Mouse (Mus musculus): ENCODE results near the gene Tmprss2.
A peak's percentile ranks its signal among the peaks of the same experiment; 100 is the strongest.

The Tmprss2 gene

DNA sequence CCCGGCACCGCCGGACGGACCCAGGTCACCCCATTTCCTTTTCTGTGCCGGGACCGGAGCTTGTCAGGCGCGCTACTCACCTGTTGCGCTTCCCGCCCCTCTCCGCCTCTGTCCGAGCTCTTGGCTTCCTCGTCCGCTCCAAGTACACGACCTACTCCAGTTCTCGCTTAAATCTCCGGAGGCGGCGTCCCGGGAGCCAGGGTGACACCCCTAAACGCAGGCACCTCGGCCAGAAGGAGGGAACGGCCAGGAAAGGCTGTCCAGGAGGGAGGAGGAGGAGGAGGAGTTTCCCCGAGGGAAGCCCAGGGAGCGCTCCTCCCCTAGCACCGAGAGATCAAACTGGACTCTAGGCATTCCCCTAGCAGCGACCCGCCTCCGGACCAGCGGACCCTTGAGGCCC lies at the start of gene Tmprss2:
Gene Tmprss2, minus strand, starts transcription at position 257 of the 400 bp plus-strand sequence.
- DNase-seq (ENCODE audit: low spot score in 2 of 2) = no peak

GRCm38 (mm10) chr16:97659225-97659658 lies 48.2 kb upstream of the Tmprss2 start:
- no peak for DNase-seq (ENCODE audit: low spot score in 2 of 2)

DNA sequence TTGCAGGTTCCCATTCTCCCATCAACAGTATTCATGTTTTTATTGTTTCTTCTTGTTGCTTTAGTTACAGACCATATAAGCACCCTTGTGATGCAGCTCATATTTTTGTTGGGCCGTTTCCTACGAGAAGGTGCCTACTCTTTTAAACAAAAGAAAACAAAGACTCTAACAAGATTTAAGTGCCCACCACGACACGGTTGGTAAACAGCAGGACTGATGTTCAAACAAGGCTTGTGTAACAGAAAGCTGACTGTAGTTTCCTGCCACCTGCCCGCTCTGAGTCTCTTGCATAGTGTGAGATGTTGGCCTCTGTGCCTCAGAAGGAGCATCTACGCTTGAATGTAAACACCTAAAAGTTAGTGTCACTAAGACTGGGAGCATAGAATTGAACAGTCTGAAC lies 47.5 kb upstream of the Tmprss2 start:
- DNase-seq (ENCODE audit: low spot score in 2 of 2) = no peak

DNA sequence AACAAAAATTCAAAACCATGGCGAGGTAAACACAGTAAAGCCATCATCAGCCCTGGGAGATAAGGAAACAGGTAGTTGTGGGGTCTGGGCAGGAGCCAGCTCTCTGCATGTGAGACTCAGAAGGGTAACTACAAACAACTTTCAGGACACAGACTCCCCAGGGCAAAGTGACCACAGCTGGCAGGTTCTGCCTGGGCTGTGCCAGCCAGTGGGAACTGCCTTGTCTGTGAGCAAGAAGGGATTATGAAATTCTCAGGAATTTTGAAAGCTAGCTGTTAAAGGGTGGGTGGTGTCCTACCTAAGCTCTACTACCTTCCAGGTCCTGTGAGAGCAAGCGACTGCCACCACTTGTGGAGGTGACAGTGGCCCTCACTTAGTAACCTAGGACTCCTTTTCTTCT lies 44.8 kb upstream of the Tmprss2 start:
- no peak for DNase-seq (ENCODE audit: low spot score in 2 of 2)

DNA sequence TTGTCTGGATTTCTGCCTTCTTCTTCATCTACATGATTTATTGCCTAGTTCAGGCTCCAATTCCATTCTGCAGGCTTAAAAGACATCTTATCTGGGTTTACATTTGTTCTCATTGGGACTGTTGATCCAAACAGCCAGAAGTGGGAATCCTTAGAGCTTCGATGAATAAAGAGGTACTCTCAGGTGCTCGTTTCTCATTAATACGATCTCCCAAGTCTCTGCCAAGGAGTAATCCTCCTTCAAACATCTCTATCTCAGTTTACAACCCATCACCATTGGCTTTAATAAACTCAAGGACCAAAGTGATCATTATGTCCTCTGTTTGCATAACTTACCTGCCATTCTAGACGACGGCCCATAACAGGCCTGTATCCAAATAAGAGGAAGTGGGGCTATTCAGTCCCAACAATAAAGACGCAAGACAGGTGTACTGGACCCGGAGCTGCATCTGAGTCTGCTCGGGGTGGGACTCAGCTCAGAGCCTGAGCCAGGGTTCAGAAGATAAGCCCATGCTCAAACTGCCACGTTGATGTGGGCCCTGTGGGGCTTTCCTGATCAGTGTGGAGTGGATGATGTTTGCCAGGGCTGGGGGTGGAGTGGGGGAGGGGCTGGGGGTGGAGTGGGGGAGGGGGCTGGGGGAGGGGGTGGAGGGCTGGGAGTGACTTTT lies 38.7 kb upstream of the Tmprss2 start:
- DNase-seq (ENCODE audit: low spot score in 2 of 2) = no peak

GRCm38 (mm10) chr16:97644681-97645080 lies 33.7 kb upstream of the Tmprss2 start:
- DNase-seq (ENCODE audit: low spot score in 2 of 2) = no peak

DNA sequence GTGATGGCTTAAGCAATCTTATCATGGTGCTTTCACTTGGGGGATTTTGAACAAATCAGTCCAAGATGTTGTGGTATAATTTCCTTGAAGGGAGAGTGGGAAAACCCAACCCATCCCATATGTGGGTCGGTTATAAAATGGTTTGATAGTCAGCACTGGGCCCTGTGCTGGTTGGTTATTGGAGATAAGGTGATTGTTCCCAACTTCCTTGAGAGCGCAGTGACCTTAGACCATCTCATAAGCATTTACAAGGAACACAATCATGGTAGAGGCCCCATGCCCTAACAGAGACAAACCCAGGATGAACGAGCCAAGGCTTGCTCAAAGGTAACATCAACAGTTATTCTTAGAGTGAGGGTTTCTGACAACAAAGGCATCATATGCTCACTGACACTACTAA lies 28.6 kb upstream of the Tmprss2 start:
- DNase-seq (ENCODE audit: low spot score in 2 of 2) = no peak

DNA sequence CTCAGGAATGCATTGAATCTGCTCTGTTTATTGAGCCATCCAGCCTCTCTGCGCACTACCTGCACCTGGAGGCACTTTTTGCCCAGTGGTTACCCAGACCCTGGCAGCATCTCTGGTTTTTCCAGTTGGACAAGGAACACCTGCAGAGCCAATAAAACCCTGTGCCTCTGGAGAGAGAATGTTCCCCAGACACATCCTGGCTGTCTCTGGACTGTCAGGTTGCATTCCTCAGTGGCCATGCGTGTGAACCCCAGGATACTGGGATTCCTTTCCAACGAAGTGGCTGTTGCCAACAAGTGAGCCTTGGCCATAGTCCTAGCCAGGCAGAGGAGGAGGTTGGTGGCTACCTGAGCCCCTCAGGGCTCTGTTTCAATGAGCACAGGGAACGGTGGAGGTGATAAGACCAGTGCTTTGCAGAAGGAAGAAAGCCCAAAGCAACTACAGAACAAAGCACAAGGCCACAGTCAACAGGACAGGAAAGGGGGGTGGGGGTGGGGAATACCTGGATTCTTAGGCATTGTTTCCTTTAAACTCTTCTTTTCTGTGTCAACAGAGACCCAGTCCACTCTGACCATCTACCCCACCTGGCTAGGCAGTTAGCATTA lies 22.0 kb upstream of the Tmprss2 start:
- DNase-seq (ENCODE audit: low spot score in 2 of 2) = no peak

DNA sequence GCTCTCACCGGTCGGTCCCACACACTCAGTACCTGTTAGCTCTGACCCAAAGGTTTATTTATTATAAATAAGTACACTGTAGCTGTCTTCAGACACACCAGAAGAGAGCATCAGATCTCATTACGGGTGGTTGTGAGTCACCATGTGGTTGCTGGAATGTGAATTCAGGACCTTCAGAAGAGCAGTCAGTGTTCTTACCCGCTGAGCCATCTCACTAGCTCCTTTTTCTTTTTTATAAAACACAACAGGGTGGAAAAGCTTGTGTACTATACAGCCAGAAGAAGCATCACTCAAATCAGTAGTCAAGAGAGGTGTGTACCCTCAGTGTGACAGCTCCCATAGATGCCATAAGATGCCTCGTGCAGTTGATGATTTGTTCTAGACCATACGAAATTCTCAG lies 12.2 kb upstream of the Tmprss2 start:
- DNase-seq (ENCODE audit: low spot score in 2 of 2) = no peak

GRCm38 (mm10) chr16:97622383-97622889 lies 11.4 kb upstream of the Tmprss2 start:
- DNase-seq (ENCODE audit: low spot score in 2 of 2) = no peak

DNA sequence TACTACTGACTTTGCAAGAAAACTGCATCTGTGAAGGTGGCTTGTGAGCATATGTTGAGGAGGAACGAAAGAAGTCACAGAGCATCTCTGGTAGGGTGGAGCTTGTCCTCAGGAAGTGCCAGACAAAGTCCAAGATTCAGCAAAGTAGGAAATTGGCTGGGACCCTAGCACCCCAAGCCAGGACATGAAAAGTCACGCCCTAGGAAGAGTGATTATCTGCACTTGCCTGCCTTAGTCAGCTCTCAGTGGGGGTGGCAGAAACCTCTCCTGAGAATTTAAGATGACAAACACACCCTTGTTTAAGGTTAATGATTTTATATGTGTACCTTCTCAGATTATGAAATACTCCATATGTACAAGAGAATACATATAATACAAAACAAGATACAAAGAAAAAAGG lies 7.3 kb upstream of the Tmprss2 start:
- no peak for DNase-seq (ENCODE audit: low spot score in 2 of 2)

DNA sequence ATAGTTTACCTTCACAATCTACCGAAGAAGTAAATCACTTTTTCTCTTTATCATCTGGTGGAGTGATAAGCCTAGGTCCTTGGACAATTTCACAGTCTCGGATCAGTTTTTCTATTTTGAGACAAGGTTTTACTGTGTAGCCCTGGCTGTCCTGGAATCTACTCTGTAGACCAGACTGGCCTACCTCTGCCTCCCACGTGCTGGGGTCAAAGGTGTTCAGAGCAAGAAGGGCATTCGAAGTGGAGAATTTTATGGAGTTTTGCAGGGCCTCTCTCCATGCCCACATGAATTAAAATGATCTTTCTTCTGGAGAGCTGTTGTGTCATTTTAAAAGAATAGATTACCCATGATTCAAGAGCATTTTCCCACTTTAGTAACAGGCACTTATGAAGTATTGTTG lies 1.0 kb upstream of the Tmprss2 start:
- no peak for DNase-seq (ENCODE audit: low spot score in 2 of 2)

GRCm38 (mm10) chr16:97610246-97610645 lies 749 bp downstream of the Tmprss2 start:
- DNase-seq (ENCODE audit: low spot score in 2 of 2) = no peak

- no peak for DNase-seq (ENCODE audit: low spot score in 2 of 2)
These were observed 1.3 kb downstream of the Tmprss2 start for GRCm38 (mm10) chr16:97609676-97610075.

DNA sequence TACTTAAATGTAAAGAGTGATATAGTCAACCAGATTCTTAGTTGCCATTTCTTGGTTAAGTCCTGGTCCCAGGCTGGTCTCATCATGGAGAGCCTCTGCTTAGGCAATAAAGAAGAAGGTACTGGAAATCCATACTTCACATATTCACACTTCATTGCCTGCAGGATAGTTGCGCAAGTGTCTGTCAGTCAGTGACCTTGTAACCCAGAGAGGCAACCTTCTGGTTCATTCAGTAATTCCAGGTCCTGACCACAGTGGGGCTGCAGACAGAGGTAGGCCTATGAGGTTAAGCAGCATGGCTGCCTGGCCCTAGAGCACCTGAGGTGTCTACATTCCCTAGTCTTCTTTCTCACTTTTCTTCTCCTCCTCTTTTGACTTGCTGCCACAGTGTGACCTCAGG lies 3.0 kb downstream of the Tmprss2 start:
- DNase-seq (ENCODE audit: low spot score in 2 of 2) = no peak

DNA sequence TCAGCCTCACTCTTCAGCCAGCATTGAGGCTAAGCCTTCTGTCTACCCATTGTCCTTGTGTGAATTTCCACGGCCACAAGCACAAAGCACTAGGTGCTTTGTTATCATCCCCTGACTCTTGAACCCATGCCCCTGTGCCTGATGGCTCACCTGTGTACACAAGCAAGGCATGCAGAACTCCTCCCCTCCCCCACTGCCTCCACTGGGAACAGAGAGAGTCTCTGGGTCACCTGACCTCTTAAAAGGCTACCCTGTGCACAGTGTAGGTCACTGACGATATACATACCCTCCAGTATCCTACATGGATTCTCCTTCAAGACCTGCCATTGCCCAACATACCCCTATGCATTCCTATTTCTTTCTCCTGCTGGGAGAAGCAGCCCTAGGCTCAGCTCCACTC lies 4.2 kb downstream of the Tmprss2 start:
- no peak for DNase-seq (ENCODE audit: low spot score in 2 of 2)

DNA sequence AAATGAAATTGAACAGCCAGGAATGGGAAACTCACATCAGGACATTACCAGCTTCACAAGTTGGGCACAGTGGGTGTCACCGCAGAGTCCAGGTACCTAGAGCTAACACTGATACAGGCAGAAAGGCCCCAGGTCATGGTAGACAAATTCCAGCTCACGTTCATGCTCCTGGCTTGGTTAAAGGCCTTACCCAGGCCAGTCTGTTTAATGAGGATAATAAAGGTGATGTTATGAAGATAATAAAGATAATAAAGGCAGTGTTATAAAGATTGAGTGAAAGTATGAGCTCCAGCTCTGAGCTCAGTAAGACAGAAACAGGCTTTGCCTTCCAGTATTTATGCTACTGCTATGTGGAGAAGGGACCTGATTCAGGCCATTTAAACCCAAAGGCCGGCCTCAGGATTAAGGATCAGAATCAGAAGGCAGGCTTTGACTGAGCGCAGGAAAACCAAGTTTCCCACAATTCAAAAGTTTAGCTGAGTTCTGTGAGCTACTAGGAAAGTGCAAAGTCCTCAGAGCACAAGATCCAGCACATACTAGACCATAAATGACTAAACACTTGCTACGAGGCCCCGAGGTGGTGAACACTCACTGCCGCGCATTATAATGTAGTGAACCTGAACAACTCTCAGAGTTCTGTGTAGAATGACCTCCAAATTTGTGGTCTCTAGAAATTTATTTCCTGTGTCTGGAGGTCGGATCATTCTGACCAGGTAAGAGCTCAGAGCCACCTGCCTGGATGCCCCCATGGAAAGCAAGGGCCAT lies 4.9 kb downstream of the Tmprss2 start:
- DNase-seq (ENCODE audit: low spot score in 2 of 2) = no peak

- DNase-seq (ENCODE audit: low spot score in 2 of 2) = peak in 1 of 2 experiments; percentile 20
These were observed 8.7 kb downstream of the Tmprss2 start for GRCm38 (mm10) chr16:97602256-97602655.

DNA sequence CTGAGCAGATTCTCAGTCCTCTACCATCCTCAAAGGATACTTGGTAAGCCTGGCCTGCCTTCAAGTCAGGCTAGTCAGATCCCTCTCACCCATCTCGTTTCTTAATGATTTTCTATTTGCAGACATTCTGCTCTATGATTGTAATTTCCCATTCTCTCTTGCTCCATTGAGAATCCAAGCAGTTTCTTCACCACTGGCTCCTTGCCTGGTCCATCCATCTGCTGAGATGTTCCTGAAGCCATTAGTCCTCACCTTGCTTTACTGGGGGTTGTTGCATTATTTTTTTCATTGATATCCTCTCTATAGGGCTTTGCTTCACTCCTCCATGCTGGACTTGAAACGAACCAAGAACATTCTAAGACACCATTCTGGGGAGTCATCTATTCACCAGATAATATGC lies 10.4 kb downstream of the Tmprss2 start:
- DNase-seq (ENCODE audit: low spot score in 2 of 2) = no peak

DNA sequence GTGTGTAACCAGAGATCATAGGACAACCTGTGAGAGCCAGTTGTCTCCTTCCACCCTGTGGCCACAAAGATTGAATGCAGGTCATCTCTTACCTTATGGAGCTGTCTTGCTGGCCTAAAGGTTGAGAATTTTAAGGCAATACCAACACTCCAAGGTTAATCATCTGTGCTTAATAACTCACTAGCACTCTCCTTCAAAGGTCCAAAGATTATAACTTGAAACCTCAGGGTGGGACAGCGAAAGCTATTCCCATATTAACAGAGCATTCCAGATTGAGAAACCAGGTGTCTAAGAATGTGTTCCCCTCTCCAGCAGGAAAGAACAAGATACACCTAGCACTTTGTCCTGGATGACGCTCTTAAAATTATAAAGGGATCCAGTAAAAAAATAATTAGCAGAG lies 12.9 kb downstream of the Tmprss2 start:
- DNase-seq (ENCODE audit: low spot score in 2 of 2) = no peak

- no peak for DNase-seq (ENCODE audit: low spot score in 2 of 2)
These were observed 17.0 kb downstream of the Tmprss2 start for GRCm38 (mm10) chr16:97593816-97594509.

DNA sequence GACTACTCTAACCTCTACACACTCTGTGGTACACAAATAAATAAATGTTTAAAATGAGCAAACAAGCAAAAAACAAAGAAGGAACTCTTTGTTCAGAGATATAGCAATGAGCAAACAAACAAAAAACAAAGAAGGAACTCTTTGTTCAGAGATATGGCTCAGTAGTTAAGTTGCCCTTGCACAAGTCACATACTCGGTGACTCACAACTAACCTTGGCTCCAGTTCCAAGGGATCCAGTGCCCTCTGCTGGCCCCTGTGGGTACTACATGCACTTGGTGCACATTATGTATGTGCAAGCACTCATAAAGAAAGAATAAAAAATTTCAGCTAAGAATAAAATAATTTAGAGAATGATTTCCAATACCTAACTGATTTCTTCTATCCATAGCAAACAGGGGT lies 17.9 kb downstream of the Tmprss2 start:
- peak; percentile 59 to 79 for DNase-seq (ENCODE audit: low spot score in 2 of 2)

Measured in cerebellum, postnatal 4 days (tissue).